Mouse (Mus musculus): ENCODE results near the gene Med12l. TPM values are rescaled to one million over a fixed set of nuclear protein-coding genes. Genes with fewer than 3 reads are reported as not detected.

The Med12l gene
- polyA plus RNA-seq (2015; fragmentation: Nextera tagmentation; extraction: Ambion mirVana) = 4.5 and 4.6 TPM in 2 replicates

DNA sequence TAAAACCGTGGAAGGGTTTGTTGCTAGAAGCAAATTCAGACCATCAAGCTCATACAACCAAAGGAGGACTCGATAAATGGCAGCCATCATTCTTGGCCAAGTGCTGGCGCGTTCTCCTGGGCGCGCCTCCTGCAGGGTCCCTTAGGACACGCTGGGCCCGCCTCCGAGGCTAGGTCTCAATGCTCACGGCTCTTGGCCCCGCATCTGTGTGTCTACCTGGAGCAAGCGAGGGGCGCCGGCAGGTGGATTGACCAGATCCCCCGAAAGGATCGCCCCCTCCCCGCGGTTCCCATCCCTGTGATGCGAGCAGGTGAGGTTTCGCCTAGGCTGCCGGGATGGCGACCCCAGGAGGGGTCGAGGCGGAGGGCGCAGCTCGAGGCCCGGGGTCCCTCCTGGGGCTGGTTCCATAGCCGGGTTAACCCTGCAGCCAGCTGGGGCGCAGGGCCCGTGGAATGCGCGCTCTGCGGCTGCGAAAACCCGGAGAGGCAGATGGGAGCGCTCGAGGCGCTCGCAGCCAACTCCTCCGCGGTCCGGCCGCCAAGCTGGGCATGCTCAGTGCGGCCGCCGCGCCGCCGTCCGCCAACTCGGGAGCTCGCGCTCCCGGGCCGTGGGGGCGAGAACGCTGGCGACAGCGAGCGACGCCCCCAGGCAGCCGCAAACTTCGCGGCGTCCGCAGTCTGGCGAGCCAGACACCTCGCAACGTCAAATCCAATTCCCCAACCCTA, at the start of gene Med12l:
Med12l (plus strand) TSS at position 555 of the 725 bp plus-strand sequence.
- Histone ChIP-seq H3K9ac (ENCODE audit: low read depth, low read length) (peak within 1 kb of the TSS; percentile 92), H3K4me3 (ENCODE audit: low read depth, low read length) (peak within 1 kb of the TSS; percentile 93), H3K9me3 (replicated peaks; ENCODE audit: control insufficient read depth, low read length, poor library complexity, severe bottlenecking) (no peaks in the 10 kb centered on the region), H3K4me1 (ENCODE audit: control insufficient read depth, insufficient read depth, low read length) (peaks cover 12% of the 10 kb centered on the region), H3K36me3 (ENCODE audit: control insufficient read depth, insufficient read depth, low read length) (no peaks in the 10 kb centered on the region), H3K4me2 (ENCODE audit: low read length) (peak within 1 kb of the TSS; percentile 76), H3K27ac (ENCODE audit: low read length) (peak within 1 kb of the TSS; percentile 97), H3K27me3 (ENCODE audit: control insufficient read depth, insufficient read depth, low read depth, low read length) (no peaks in the 10 kb centered on the region)
- WGBS = under 1% methylated on average over 69 of the region's 69 CpGs
- peak; percentile 78 for ATAC-seq

DNA sequence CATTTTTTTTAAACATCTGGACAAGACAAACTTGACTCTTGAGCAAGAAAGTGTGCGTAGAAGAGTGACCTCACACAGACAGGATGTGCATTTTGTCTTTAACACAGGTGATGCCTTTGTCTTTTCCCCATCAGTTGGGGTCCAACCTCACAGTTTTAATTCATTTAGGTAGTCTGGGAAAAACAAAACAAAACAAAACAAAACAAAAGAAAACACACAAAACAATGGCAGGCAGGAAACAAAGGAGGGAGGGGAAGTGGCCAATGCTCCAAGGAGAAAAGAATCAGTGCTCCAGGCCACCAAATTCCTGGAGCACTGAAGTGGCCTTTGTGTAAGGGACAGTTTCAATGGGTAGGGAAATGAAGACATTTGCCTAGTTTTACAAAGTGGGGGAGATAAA, 44.5 kb upstream of the Med12l start:
- no peaks in the 10 kb centered on the region for H3K36me3 ChIP-seq (ENCODE audit: control insufficient read depth, insufficient read depth, low read length)
- H3K4me3 ChIP-seq (ENCODE audit: low read depth, low read length) = no peak overlapping the region
- H3K27ac ChIP-seq (ENCODE audit: low read length) = no peak overlapping the region
- H3K4me2 ChIP-seq (ENCODE audit: low read length) = no peak overlapping the region
- no peaks in the 10 kb centered on the region for H3K9me3 ChIP-seq (replicated peaks; ENCODE audit: control insufficient read depth, low read length, poor library complexity, severe bottlenecking)
- no peaks in the 10 kb centered on the region for H3K27me3 ChIP-seq (ENCODE audit: control insufficient read depth, insufficient read depth, low read depth, low read length)
- H3K4me1 ChIP-seq (ENCODE audit: control insufficient read depth, insufficient read depth, low read length) = no peaks in the 10 kb centered on the region
- H3K9ac ChIP-seq (ENCODE audit: low read depth, low read length) = no peak overlapping the region
- no peak for ATAC-seq
- 98% methylated on average over 1 of the region's 1 CpGs for WGBS

DNA sequence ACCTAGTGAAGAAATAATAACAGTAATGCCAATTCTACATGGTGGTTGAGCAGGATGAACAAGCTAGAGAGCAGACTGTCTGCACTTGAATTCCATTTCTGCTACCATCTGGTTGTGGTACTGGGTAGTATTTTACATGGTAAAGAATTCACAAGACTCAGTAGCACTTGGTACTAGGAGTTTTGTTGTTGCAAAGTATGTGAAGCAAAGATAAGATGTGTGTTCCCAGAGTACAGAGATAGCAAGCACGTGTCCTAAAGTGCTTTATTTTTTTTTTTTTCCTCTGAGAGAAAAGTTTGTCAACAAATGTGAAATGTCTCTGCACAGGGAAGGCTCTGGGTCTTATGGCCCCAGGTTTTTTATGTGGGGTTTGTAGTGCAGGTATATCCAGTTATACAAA, 28.2 kb upstream of the Med12l start:
- Histone ChIP-seq H3K36me3 (ENCODE audit: control insufficient read depth, insufficient read depth, low read length) (no peaks in the 10 kb centered on the region), H3K9me3 (replicated peaks; ENCODE audit: control insufficient read depth, low read length, poor library complexity, severe bottlenecking) (no peaks in the 10 kb centered on the region), H3K4me2 (ENCODE audit: low read length) (no peak overlapping the region), H3K4me1 (ENCODE audit: control insufficient read depth, insufficient read depth, low read length) (no peaks in the 10 kb centered on the region), H3K9ac (ENCODE audit: low read depth, low read length) (no peak overlapping the region), H3K27me3 (ENCODE audit: control insufficient read depth, insufficient read depth, low read depth, low read length) (no peaks in the 10 kb centered on the region), H3K27ac (ENCODE audit: low read length) (no peak overlapping the region), H3K4me3 (ENCODE audit: low read depth, low read length) (no peak overlapping the region)
- 87% methylated on average over 1 of the region's 1 CpGs for WGBS
- no peak for ATAC-seq

DNA sequence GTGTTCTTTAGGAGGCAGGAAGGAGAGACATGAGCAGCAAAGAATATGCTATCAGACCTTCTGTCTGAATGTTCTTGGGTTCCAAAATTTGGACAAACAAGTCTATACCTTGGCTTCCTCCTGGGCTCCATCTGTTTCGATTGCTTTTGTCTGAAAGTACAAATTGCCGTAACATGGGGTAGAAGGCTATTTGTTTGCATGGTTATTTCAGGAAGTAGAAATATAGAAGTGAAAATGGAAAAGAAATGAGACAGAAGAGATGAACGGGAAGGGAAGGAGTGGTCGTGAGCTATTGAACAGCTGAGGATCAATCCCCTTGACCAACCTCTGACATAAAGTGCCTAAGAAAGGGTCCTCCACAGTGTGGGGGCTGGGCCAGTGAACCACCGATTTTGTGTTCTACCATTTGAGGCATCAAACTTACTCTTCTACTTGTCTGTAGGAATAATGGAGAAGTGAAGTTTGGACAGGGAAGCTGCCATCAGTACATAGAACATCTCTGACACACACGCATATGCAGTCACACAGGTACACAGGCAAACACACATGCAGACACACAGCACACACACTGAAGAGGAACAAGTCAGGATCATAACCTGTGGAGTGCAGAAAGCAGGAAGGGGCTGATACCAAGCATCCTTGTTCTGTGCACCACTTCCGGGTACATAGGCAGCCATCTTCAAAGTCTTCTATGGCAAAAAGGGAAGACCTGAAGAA, 27.6 kb upstream of the Med12l start:
- Histone ChIP-seq H3K27me3 (ENCODE audit: control insufficient read depth, insufficient read depth, low read depth, low read length) (no peaks in the 10 kb centered on the region), H3K4me1 (ENCODE audit: control insufficient read depth, insufficient read depth, low read length) (peaks cover 2% of the 10 kb centered on the region; the same call in 1 of the 2 replicates), H3K9me3 (replicated peaks; ENCODE audit: control insufficient read depth, low read length, poor library complexity, severe bottlenecking) (no peaks in the 10 kb centered on the region), H3K36me3 (ENCODE audit: control insufficient read depth, insufficient read depth, low read length) (no peaks in the 10 kb centered on the region), H3K4me3 (ENCODE audit: low read depth, low read length) (no peak overlapping the region), H3K27ac (ENCODE audit: low read length) (no peak overlapping the region), H3K4me2 (ENCODE audit: low read length) (no peak overlapping the region), H3K9ac (ENCODE audit: low read depth, low read length) (no peak overlapping the region)
- WGBS = 93% methylated on average over 7 of the region's 7 CpGs
- ATAC-seq = no peak

DNA sequence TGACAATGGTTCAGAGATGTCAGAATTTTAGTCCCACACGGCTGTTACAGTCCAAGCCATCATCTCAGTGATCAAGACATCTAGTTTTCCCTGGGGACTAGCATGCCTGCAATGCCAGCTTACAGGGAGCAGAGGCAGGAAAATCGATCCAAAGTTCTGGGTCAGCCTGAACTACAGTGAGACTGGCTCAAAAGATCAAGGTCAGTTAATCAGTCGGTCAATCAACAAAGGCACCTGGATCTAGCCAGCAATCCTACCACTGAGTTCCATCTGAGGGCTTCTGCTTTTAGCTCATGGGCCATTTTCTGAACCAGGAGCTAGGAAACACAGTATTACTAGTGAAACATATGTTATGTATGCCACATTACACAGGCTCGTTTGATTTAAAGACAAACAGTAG, 25.0 kb upstream of the Med12l start:
- ATAC-seq = no peak
- no peak overlapping the region for H3K27ac ChIP-seq (ENCODE audit: low read length)
- no peak overlapping the region for H3K9ac ChIP-seq (ENCODE audit: low read depth, low read length)
- H3K27me3 ChIP-seq (ENCODE audit: control insufficient read depth, insufficient read depth, low read depth, low read length) = no peaks in the 10 kb centered on the region
- H3K4me2 ChIP-seq (ENCODE audit: low read length) = no peak overlapping the region
- 70% methylated on average over 4 of the region's 4 CpGs for WGBS
- no peak overlapping the region for H3K4me3 ChIP-seq (ENCODE audit: low read depth, low read length)
- H3K36me3 ChIP-seq (ENCODE audit: control insufficient read depth, insufficient read depth, low read length) = no peaks in the 10 kb centered on the region
- H3K4me1 ChIP-seq (ENCODE audit: control insufficient read depth, insufficient read depth, low read length) = peaks cover 3% of the 10 kb centered on the region; the same call in 1 of the 2 replicates
- H3K9me3 ChIP-seq (replicated peaks; ENCODE audit: control insufficient read depth, low read length, poor library complexity, severe bottlenecking) = no peaks in the 10 kb centered on the region

DNA sequence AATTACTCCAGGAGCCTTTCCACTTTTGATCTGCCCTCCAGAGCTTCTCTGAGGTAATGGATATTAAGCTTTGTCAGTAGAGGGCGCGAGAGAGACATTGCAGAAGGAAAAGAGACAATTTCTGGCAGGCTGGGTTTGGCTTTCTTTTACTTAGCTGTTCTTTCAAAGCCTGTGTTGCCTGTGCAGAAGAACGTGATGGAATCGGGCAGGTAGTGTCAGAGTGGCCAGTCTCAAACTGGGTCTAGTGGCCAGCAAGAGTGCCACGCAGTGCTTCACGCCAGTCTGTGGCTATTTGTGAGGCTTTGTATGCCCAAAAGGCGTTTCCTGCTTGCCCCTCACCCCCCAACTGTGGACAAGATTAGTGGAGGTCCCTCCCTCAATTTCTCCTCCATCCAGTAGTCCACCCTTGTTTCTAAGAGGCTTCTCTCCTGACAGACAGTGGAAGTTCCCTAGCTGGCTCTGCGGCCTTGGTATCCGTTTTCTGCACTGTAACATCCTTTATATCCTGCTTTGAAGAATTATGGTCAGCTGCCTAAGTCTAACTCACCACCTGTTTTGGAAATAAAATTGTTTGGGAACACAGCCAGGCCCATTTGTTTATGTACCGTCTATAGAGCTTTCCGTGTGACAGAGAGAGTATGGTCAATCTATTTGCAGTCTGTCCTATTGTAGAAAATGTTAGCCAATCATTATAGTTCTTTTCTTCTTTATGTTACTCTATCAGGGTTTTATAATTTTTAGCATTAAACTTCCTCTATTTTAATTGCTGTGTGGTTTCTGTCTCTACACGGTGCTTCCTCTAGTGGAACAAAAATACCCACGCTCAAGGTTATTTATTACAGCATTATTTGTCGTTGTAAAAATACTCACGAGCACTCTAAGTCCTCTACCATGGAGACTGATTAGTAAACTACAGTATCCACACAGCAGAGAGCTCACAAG, 22.5 kb upstream of the Med12l start:
- Histone ChIP-seq H3K27ac (ENCODE audit: low read length) (no peak overlapping the region), H3K9me3 (replicated peaks; ENCODE audit: control insufficient read depth, low read length, poor library complexity, severe bottlenecking) (no peaks in the 10 kb centered on the region), H3K36me3 (ENCODE audit: control insufficient read depth, insufficient read depth, low read length) (no peaks in the 10 kb centered on the region), H3K4me2 (ENCODE audit: low read length) (peak overlapping the region; percentile 45), H3K4me3 (ENCODE audit: low read depth, low read length) (no peak overlapping the region), H3K9ac (ENCODE audit: low read depth, low read length) (peak overlapping the region; percentile 44; the same call in 1 of the 2 replicates), H3K4me1 (ENCODE audit: control insufficient read depth, insufficient read depth, low read length) (peaks cover 3% of the 10 kb centered on the region; the same call in 1 of the 2 replicates), H3K27me3 (ENCODE audit: control insufficient read depth, insufficient read depth, low read depth, low read length) (no peaks in the 10 kb centered on the region)
- ATAC-seq = peak; percentile 70; the same call in 1 of the 2 replicates
- WGBS = 52% methylated on average over 15 of the region's 15 CpGs

DNA sequence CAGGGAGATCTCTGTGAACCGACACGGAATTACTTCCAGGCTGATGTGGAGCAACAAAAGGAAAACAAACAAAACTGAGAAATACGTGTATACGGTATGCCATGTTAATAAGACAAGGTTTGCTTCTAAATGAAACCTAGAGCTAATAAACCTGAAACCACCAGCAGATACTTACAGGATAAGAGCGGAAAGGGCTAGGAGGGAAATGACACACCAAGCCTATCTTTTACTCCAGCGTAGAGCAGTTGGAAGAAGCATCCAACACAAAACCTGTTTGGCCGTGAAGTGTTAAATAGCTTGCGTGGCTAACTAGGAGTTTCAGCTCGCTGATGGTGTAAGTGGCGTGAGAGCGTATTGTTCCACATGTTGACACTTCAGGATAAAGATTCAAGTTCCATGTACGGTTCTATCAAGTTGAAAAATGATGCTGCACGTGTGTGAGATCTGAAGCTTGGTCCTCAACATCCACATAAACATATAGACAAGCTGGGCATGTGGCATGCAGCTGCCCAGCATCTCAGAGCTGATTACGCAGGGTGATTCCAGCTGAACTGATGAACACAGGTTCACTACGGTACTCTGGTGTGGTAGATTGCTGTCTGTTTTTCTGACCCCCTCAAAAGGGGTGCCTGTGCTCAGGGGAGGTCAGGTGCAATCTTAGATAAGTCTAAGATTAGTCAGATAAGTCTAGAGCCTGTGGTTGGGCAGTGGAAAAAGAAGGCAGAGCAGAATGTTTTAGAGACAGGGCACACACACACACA, 21.6 kb upstream of the Med12l start:
- ATAC-seq = no peak
- Histone ChIP-seq H3K27ac (ENCODE audit: low read length) (no peak overlapping the region), H3K4me3 (ENCODE audit: low read depth, low read length) (no peak overlapping the region), H3K9me3 (replicated peaks; ENCODE audit: control insufficient read depth, low read length, poor library complexity, severe bottlenecking) (no peaks in the 10 kb centered on the region), H3K27me3 (ENCODE audit: control insufficient read depth, insufficient read depth, low read depth, low read length) (no peaks in the 10 kb centered on the region), H3K36me3 (ENCODE audit: control insufficient read depth, insufficient read depth, low read length) (no peaks in the 10 kb centered on the region), H3K4me1 (ENCODE audit: control insufficient read depth, insufficient read depth, low read length) (peaks cover 3% of the 10 kb centered on the region; the same call in 1 of the 2 replicates), H3K4me2 (ENCODE audit: low read length) (no peak overlapping the region), H3K9ac (ENCODE audit: low read depth, low read length) (no peak overlapping the region)
- WGBS = 86% methylated on average over 15 of the region's 15 CpGs

DNA sequence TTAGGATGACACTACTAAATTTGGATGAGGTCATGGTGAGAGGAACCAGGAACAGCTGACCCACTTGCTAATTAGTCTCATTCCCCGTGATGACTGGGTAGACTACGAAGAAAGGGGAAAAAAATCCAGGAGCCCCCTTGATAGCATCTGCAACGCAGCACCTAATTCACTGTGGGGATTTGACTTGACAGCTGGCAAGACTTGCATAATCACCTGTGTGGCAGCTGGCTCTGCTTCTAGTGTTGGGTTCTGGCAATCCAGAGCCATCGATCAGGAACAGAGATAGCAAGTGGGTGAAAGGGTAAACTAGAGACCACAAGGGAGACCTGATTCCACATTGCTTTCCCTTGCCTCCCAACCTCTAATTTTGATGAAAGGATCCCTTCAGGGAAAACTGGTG, 19.8 kb upstream of the Med12l start:
- no peak overlapping the region for H3K27ac ChIP-seq (ENCODE audit: low read length)
- peaks cover 3% of the 10 kb centered on the region; the same call in 1 of the 2 replicates for H3K4me1 ChIP-seq (ENCODE audit: control insufficient read depth, insufficient read depth, low read length)
- no peak overlapping the region for H3K4me2 ChIP-seq (ENCODE audit: low read length)
- ATAC-seq = no peak
- no peaks in the 10 kb centered on the region for H3K27me3 ChIP-seq (ENCODE audit: control insufficient read depth, insufficient read depth, low read depth, low read length)
- no peaks in the 10 kb centered on the region for H3K36me3 ChIP-seq (ENCODE audit: control insufficient read depth, insufficient read depth, low read length)
- no peak overlapping the region for H3K9ac ChIP-seq (ENCODE audit: low read depth, low read length)
- H3K4me3 ChIP-seq (ENCODE audit: low read depth, low read length) = no peak overlapping the region
- 54% methylated on average over 4 of the region's 4 CpGs for WGBS
- no peaks in the 10 kb centered on the region for H3K9me3 ChIP-seq (replicated peaks; ENCODE audit: control insufficient read depth, low read length, poor library complexity, severe bottlenecking)

Measured in midbrain, embryonic 16.5 days (tissue).